Mouse (Mus musculus) limb, embryonic 15.5 days (tissue): Measurements from ENCODE around the gene Tmub2. TPM values are rescaled to one million over a fixed set of nuclear protein-coding genes. Genes with fewer than 3 reads are reported as not detected.

Source experiments
- ATAC-seq: fragments of 200-750 bp; cut with Nextera tagmentation; 2 replicates; pipeline ENCODE4 v1.8.0; 2017; ENCODE audit warnings: low read depth, moderate TSS enrichment; ENCODE audit not compliant: insufficient number of reproducible peaks, low FRiP score, low TSS enrichment
- H3K27ac ChIP-seq: fragments of 300-500 bp; sonication (generic); 2 replicates; pipeline ENCODE4 v1.5.1; 2015; ENCODE audit warnings: moderate library complexity, mild to moderate bottlenecking, inconsistent platforms
- H3K27me3 ChIP-seq: fragments of 300-500 bp; sonication (generic); 2 replicates; pipeline ENCODE4 v1.6.1; 2015; ENCODE audit warnings: inconsistent platforms
- H3K36me3 ChIP-seq: fragments of 300-500 bp; sonication (generic); 2 replicates; pipeline ENCODE4 v1.6.1; 2015; ENCODE audit warnings: inconsistent platforms
- H3K4me1 ChIP-seq: fragments of 300-500 bp; sonication (generic); 2 replicates; pipeline ENCODE4 v1.6.1; 2015; ENCODE audit warnings: inconsistent platforms
- H3K4me2 ChIP-seq: fragments of 300-500 bp; sonication (generic); 2 replicates; pipeline ENCODE4 v1.6.1; 2015; ENCODE audit warnings: mild to moderate bottlenecking, inconsistent platforms
- H3K4me3 ChIP-seq: fragments of 300-500 bp; sonication (generic); 2 replicates; pipeline ENCODE4 v1.5.1; 2015; ENCODE audit warnings: mild to moderate bottlenecking, inconsistent platforms
- H3K9ac ChIP-seq: fragments of 300-500 bp; sonication (generic); 2 replicates; pipeline ENCODE4 v1.6.1; 2015; ENCODE audit warnings: inconsistent platforms
- H3K9me3 ChIP-seq: fragments of 300-500 bp; sonication (generic); 2 replicates; pipeline ENCODE4 v1.6.1; 2016; ENCODE audit warnings: inconsistent platforms
- WGBS: fragments of 180-500 bp; shearing (Covaris S2); methylation state at CpG from one replicate; pipeline ENCODE4 v1.1.7; 2015; 5-methylcytosine and 5-hydroxymethylcytosine counted together
- polyA plus RNA-seq: library from polyadenylated mRNA; unstranded; fragments of >200 nt; fragmentation: Nextera tagmentation; extraction: Ambion mirVana; gene quantifications from 2 replicates; pipeline ENCODE4 v1.2.1, GENCODE M21; 2015

Tmub2 gene
- polyA plus RNA-seq, 1 experiment from 2014 or later = 53.9 TPM

GRCm38 (mm10) chr11:102283922-102284321 lies 809 bp upstream of the Tmub2 start:
- Histone ChIP-seq H3K27me3 (no peaks in the 10 kb centered on the region), H3K27ac (peak overlapping the region; percentile 86), H3K4me3 (peak overlapping the region; percentile 69), H3K9ac (no peak overlapping the region), H3K36me3 (peaks cover 19% of the 10 kb centered on the region), H3K9me3 (no peaks in the 10 kb centered on the region), H3K4me1 (peaks cover 16% of the 10 kb centered on the region), H3K4me2 (peak overlapping the region; percentile 70)
- no peak for ATAC-seq
- 88% methylated on average over 6 of the region's 6 CpGs for whole genome bisulfite sequencing

- peak overlapping the region; percentile 70 for H3K4me2 ChIP-seq
- H3K9ac ChIP-seq = peak overlapping the region; percentile 81
- peaks cover 32% of the 10 kb centered on the region for H3K36me3 ChIP-seq
- no peaks in the 10 kb centered on the region for H3K27me3 ChIP-seq
- H3K4me3 ChIP-seq = peak overlapping the region; percentile 69
- peaks cover 16% of the 10 kb centered on the region for H3K4me1 ChIP-seq
- H3K27ac ChIP-seq = peak overlapping the region; percentile 86
- WGBS = 4% methylated on average over 31 of the region's 31 CpGs
- no peaks in the 10 kb centered on the region for H3K9me3 ChIP-seq
- ATAC-seq = peak; percentile 40
Measured at GRCm38 (mm10) chr11:102285095-102285834, 534 bp downstream of the Tmub2 start.

GRCm38 (mm10) chr11:102287485-102287884 lies 2.8 kb downstream of the Tmub2 start:
- 88% methylated on average over 8 of the region's 8 CpGs for WGBS
- no peak for ATAC-seq
- Histone ChIP-seq H3K4me1 (peaks cover 21% of the 10 kb centered on the region), H3K27ac (no peak overlapping the region), H3K27me3 (no peaks in the 10 kb centered on the region), H3K4me2 (no peak overlapping the region), H3K9ac (no peak overlapping the region), H3K4me3 (no peak overlapping the region), H3K36me3 (peaks cover 54% of the 10 kb centered on the region), H3K9me3 (no peaks in the 10 kb centered on the region)

- Histone ChIP-seq H3K27me3 (no peaks in the 10 kb centered on the region), H3K4me1 (peaks cover 21% of the 10 kb centered on the region), H3K9me3 (no peaks in the 10 kb centered on the region), H3K36me3 (peaks cover 62% of the 10 kb centered on the region), H3K4me2 (no peak overlapping the region), H3K4me3 (no peak overlapping the region), H3K9ac (no peak overlapping the region), H3K27ac (0 out of 2 replicates have a peak overlapping the region, but pooled peaks have one; percentile 35)
- WGBS = 85% methylated on average over 8 of the region's 8 CpGs
- ATAC-seq = no peak
Measured at GRCm38 (mm10) chr11:102288027-102288804, 3.5 kb downstream of the Tmub2 start.

- 0 out of 2 replicates have a peak overlapping the region, but pooled peaks have one; percentile 35 for H3K27ac ChIP-seq
- H3K9ac ChIP-seq = no peak overlapping the region
- H3K36me3 ChIP-seq = peaks cover 68% of the 10 kb centered on the region
- no peak for ATAC-seq
- no peak overlapping the region for H3K4me2 ChIP-seq
- H3K27me3 ChIP-seq = no peaks in the 10 kb centered on the region
- H3K4me1 ChIP-seq = peaks cover 21% of the 10 kb centered on the region
- WGBS = 71% methylated on average over 2 of the region's 2 CpGs
- no peaks in the 10 kb centered on the region for H3K9me3 ChIP-seq
- H3K4me3 ChIP-seq = no peak overlapping the region
Measured at GRCm38 (mm10) chr11:102288913-102289312, 4.2 kb downstream of the Tmub2 start.

GRCm38 (mm10) chr11:102289511-102290100 lies 4.9 kb downstream of the Tmub2 start:
- peaks cover 28% of the 10 kb centered on the region for H3K4me1 ChIP-seq
- no peak overlapping the region for H3K4me3 ChIP-seq
- no peaks in the 10 kb centered on the region for H3K27me3 ChIP-seq
- H3K36me3 ChIP-seq = peaks cover 75% of the 10 kb centered on the region
- no peak overlapping the region for H3K9ac ChIP-seq
- no peak overlapping the region for H3K27ac ChIP-seq
- ATAC-seq = no peak
- H3K9me3 ChIP-seq = no peaks in the 10 kb centered on the region
- WGBS = 66% methylated on average over 6 of the region's 6 CpGs
- no peak overlapping the region for H3K4me2 ChIP-seq

GRCm38 (mm10) chr11:102290141-102290540 lies 5.4 kb downstream of the Tmub2 start:
- H3K27me3 ChIP-seq = no peaks in the 10 kb centered on the region
- no peak overlapping the region for H3K27ac ChIP-seq
- H3K4me2 ChIP-seq = no peak overlapping the region
- WGBS = 81% methylated on average over 4 of the region's 4 CpGs
- H3K4me3 ChIP-seq = no peak overlapping the region
- H3K4me1 ChIP-seq = peaks cover 34% of the 10 kb centered on the region
- H3K9me3 ChIP-seq = no peaks in the 10 kb centered on the region
- H3K9ac ChIP-seq = no peak overlapping the region
- ATAC-seq = no peak
- H3K36me3 ChIP-seq = peaks cover 76% of the 10 kb centered on the region

GRCm38 (mm10) chr11:102291051-102291535 lies 6.4 kb downstream of the Tmub2 start:
- no peaks in the 10 kb centered on the region for H3K9me3 ChIP-seq
- no peak for ATAC-seq
- no peaks in the 10 kb centered on the region for H3K27me3 ChIP-seq
- no peak overlapping the region for H3K9ac ChIP-seq
- no peak overlapping the region for H3K27ac ChIP-seq
- peaks cover 30% of the 10 kb centered on the region for H3K4me1 ChIP-seq
- H3K4me2 ChIP-seq = no peak overlapping the region
- WGBS = 83% methylated on average over 11 of the region's 11 CpGs
- H3K4me3 ChIP-seq = no peak overlapping the region
- H3K36me3 ChIP-seq = peaks cover 76% of the 10 kb centered on the region

GRCm38 (mm10) chr11:102293971-102294370 lies 9.2 kb downstream of the Tmub2 start:
- Histone ChIP-seq H3K9me3 (no peaks in the 10 kb centered on the region), H3K9ac (no peak overlapping the region), H3K4me3 (no peak overlapping the region), H3K4me1 (peaks cover 30% of the 10 kb centered on the region), H3K27ac (no peak overlapping the region), H3K4me2 (no peak overlapping the region), H3K36me3 (peaks cover 57% of the 10 kb centered on the region), H3K27me3 (no peaks in the 10 kb centered on the region)
- 93% methylated on average over 13 of the region's 13 CpGs for WGBS
- ATAC-seq = no peak

- Histone ChIP-seq H3K4me2 (peak overlapping the region; percentile 87), H3K9ac (peak overlapping the region; percentile 87; the same call in 1 of the 2 replicates)
Measured at GRCm38 (mm10) chr11:102294416-102294815, 9.7 kb downstream of the Tmub2 start.

GRCm38 (mm10) chr11:102294887-102295597 lies 10.3 kb downstream of the Tmub2 start:
- peaks cover 30% of the 10 kb centered on the region for H3K4me1 ChIP-seq

More at GRCm38 (mm10) chr11:102294416-102294815, 9.7 kb downstream of the Tmub2 start:
- Histone ChIP-seq H3K4me1 (peaks cover 30% of the 10 kb centered on the region), H3K4me3 (peak overlapping the region; percentile 83), H3K9me3 (no peaks in the 10 kb centered on the region), H3K36me3 (peaks cover 53% of the 10 kb centered on the region), H3K27ac (peak overlapping the region; percentile 99), H3K27me3 (no peaks in the 10 kb centered on the region)
- 75% methylated on average over 5 of the region's 5 CpGs for WGBS
- ATAC-seq = no peak

More at GRCm38 (mm10) chr11:102294887-102295597, 10.3 kb downstream of the Tmub2 start:
- 65% methylated on average over 12 of the region's 12 CpGs for WGBS
- Histone ChIP-seq H3K9me3 (no peaks in the 10 kb centered on the region), H3K27me3 (no peaks in the 10 kb centered on the region), H3K4me3 (peak overlapping the region; percentile 83), H3K4me2 (peak overlapping the region; percentile 87), H3K9ac (peak overlapping the region; percentile 87), H3K27ac (peak overlapping the region; percentile 99), H3K36me3 (peaks cover 46% of the 10 kb centered on the region)
- no peak for ATAC-seq
